Mouse (Mus musculus) liver, adult 2 months (tissue): Measurements from ENCODE around the gene Dao. TPM values are rescaled to one million over a fixed set of nuclear protein-coding genes. Genes with fewer than 3 reads are reported as not detected.

Experiments
- DNase-seq: peaks from one replicate; pipeline ENCODE4 v3.0.0-alpha.2; 2011; ENCODE audit warnings: low read depth, low spot score; ENCODE audit errors: extremely low read depth
- H3K27ac ChIP-seq: fragments of 200-500 bp; replicated peaks from 2 replicates; pipeline ENCODE4 v1.5.1; 2012; ENCODE audit warnings: low read depth, mild to moderate bottlenecking, control low read depth, inconsistent platforms, low read length; ENCODE audit not compliant: insufficient read depth
- H3K27me3 ChIP-seq: fragments of 200-500 bp; 2 replicates; pipeline ENCODE4 v1.6.1; 2012; ENCODE audit warnings: mild to moderate bottlenecking, moderate library complexity, low read length, inconsistent platforms; ENCODE audit not compliant: control insufficient read depth, insufficient read depth
- H3K36me3 ChIP-seq: fragments of 200-500 bp; 2 replicates; pipeline ENCODE4 v1.6.1; 2012; ENCODE audit warnings: low read length, inconsistent platforms; ENCODE audit not compliant: control insufficient read depth, insufficient read depth
- H3K4me1 ChIP-seq: fragments of 200-500 bp; 2 replicates; pipeline ENCODE4 v1.6.1; 2011; ENCODE audit warnings: low read length; ENCODE audit not compliant: control insufficient read depth, insufficient read depth
- H3K4me3 ChIP-seq: fragments of 200-500 bp; 2 replicates; pipeline ENCODE4 v1.5.1; 2011; ENCODE audit warnings: low read depth, mild to moderate bottlenecking, control low read depth, low read length, moderate library complexity; ENCODE audit not compliant: insufficient read depth
- H3K79me2 ChIP-seq: fragments of 200-500 bp; 2 replicates; pipeline ENCODE4 v1.6.1; 2012; ENCODE audit warnings: inconsistent platforms, mild to moderate bottlenecking, low read length, moderate library complexity; ENCODE audit not compliant: control insufficient read depth, insufficient read depth
- H3K9ac ChIP-seq: fragments of 200-500 bp; 2 replicates; pipeline ENCODE4 v1.6.1; 2012; ENCODE audit warnings: low read depth, mild to moderate bottlenecking, control low read depth, inconsistent platforms, low read length
- CTCF ChIP-seq: fragments of 200-500 bp; IDR thresholded peaks from 2 replicates; pipeline ENCODE4 v1.5.1; 2011; ENCODE audit warnings: low read depth, low read length, control low read depth
- POLR2A ChIP-seq: fragments of 200-500 bp; IDR thresholded peaks from 2 replicates; pipeline ENCODE4 v1.6.1; 2011; ENCODE audit warnings: low read length, control low read depth; ENCODE audit not compliant: insufficient read depth; ENCODE audit errors: extremely low read depth
- whole genome bisulfite sequencing: fragments of 180-500 bp; shearing (Covaris S2); methylation state at CpG from one replicate; pipeline ENCODE4 v1.1.7; 2018; 5-methylcytosine and 5-hydroxymethylcytosine counted together
- polyA plus RNA-seq: library from polyadenylated mRNA; depleted of rRNA; stranded (reverse); fragments of >200 nt; gene quantifications from 2 replicates; pipeline ENCODE4 v1.2.3, GENCODE M21; 2012
- total RNA-seq: library from RNA; depleted of rRNA; stranded (reverse); fragments of >200 nt; gene quantifications from 2 replicates; pipeline ENCODE4 v1.2.3, GENCODE M21; 2014

Dao gene
- total and polyA plus RNA-seq, 2 experiments, result not detected

GRCm38 (mm10) chr5:114052246-114052761, 48.8 kb downstream of the Dao start:
- no peaks in the 10 kb centered on the region for H3K4me1 ChIP-seq
- H3K4me3 ChIP-seq, result no peak overlapping the region
- DNase-seq, result peak; percentile 57
- no peaks in the 10 kb centered on the region for H3K36me3 ChIP-seq
- H3K79me2 ChIP-seq, result no peaks in the 10 kb centered on the region
- H3K27me3 ChIP-seq, result no peaks in the 10 kb centered on the region
- TF ChIP-seq POLR2A, result no peak
- TF ChIP-seq CTCF, result peak; percentile 95
- H3K27ac ChIP-seq, result no peak overlapping the region
- 27% methylated on average over 9 of the region's 9 CpGs for WGBS
- no peak overlapping the region for H3K9ac ChIP-seq

- no peak overlapping the region for H3K4me3 ChIP-seq
- WGBS, result 73% methylated on average over 9 of the region's 9 CpGs
- no peak overlapping the region for H3K27ac ChIP-seq
- DNase-seq, result no peak
- H3K27me3 ChIP-seq, result no peaks in the 10 kb centered on the region
- no peaks in the 10 kb centered on the region for H3K36me3 ChIP-seq
- H3K79me2 ChIP-seq, result no peaks in the 10 kb centered on the region
- H3K9ac ChIP-seq, result no peak overlapping the region
- TF ChIP-seq CTCF, result no peak
- TF ChIP-seq POLR2A, result no peak
- H3K4me1 ChIP-seq, result no peaks in the 10 kb centered on the region
Measured at GRCm38 (mm10) chr5:114057129-114057731, 53.7 kb downstream of the Dao start.

- Histone ChIP-seq H3K4me1 (no peaks in the 10 kb centered on the region), H3K36me3 (no peaks in the 10 kb centered on the region), H3K4me3 (no peak overlapping the region), H3K9ac (no peak overlapping the region), H3K27me3 (no peaks in the 10 kb centered on the region), H3K27ac (no peak overlapping the region), H3K79me2 (no peaks in the 10 kb centered on the region)
- TF ChIP-seq CTCF, result no peak
- TF ChIP-seq POLR2A, result no peak
- 50% methylated on average over 7 of the region's 7 CpGs for WGBS
- DNase-seq, result no peak
Measured at GRCm38 (mm10) chr5:114061675-114062074, 58.2 kb downstream of the Dao start.

GRCm38 (mm10) chr5:114063958-114064357, 60.5 kb downstream of the Dao start:
- 78% methylated on average over 4 of the region's 4 CpGs for WGBS
- Histone ChIP-seq H3K27me3 (no peaks in the 10 kb centered on the region), H3K9ac (no peak overlapping the region), H3K36me3 (no peaks in the 10 kb centered on the region), H3K79me2 (no peaks in the 10 kb centered on the region), H3K4me1 (no peaks in the 10 kb centered on the region), H3K4me3 (no peak overlapping the region), H3K27ac (no peak overlapping the region)
- TF ChIP-seq CTCF, result no peak
- no peak for TF ChIP-seq POLR2A
- DNase-seq, result no peak

GRCm38 (mm10) chr5:114065161-114065560, 61.7 kb downstream of the Dao start, which contains the start of gene Usp30:
TSS of gene Usp30 (plus strand) at chr5:114065461.
- Histone ChIP-seq H3K27me3 (no peaks in the 10 kb centered on the region), H3K9ac (no peak within 1 kb of the TSS), H3K4me1 (no peaks in the 10 kb centered on the region), H3K36me3 (no peaks in the 10 kb centered on the region), H3K79me2 (no peaks in the 10 kb centered on the region), H3K27ac (no peak within 1 kb of the TSS), H3K4me3 (no peak within 1 kb of the TSS)
- TF ChIP-seq CTCF (no peak), POLR2A (no peak)
- DNase-seq, result no peak
- 91% methylated on average over 6 of the region's 6 CpGs for WGBS

GRCm38 (mm10) chr5:114066601-114067000, 63.1 kb downstream of the Dao start:
- no peak for TF ChIP-seq POLR2A
- no peak for TF ChIP-seq CTCF
- 46% methylated on average over 6 of the region's 6 CpGs for WGBS

More at GRCm38 (mm10) chr5:114066601-114067000, 63.1 kb downstream of the Dao start:
- DNase-seq, result no peak
- H3K4me3 ChIP-seq, result no peak overlapping the region
- H3K79me2 ChIP-seq, result no peaks in the 10 kb centered on the region
- no peaks in the 10 kb centered on the region for H3K36me3 ChIP-seq
- no peak overlapping the region for H3K27ac ChIP-seq
- no peak overlapping the region for H3K9ac ChIP-seq
- no peaks in the 10 kb centered on the region for H3K4me1 ChIP-seq
- H3K27me3 ChIP-seq, result no peaks in the 10 kb centered on the region
